Mouse (Mus musculus): Measurements from ENCODE around the gene Dgki. TPM values are rescaled to one million over a fixed set of nuclear protein-coding genes. Genes with fewer than 3 reads are reported as not detected.

Gene Dgki
- polyA plus RNA-seq, 1 experiment from 2014 or later = 1.0 TPM

DNA sequence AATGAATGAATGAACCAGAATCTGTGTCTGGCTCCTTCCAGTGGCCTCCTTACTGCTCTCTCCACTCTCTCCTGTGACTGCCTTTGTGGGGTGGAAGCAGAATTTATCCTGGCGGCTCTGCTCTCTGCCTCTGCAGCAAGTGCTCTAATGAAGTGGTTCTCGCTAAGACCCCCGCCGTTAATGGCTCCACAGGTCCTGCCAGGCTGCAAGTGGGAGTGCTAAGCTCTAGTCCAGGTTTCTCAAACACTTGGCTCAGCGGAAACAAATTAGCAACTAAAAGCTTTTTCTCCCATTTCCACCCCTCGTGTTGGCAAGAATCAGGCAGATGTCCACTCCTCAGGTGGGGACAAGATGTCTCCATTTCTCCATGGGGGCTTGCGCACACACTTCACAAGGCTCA is 28.7 kb upstream of the Dgki start:
- no peak overlapping the region for H3K4me3 ChIP-seq (ENCODE audit: low read depth, low read length)
- no peak overlapping the region for H3K9ac ChIP-seq (ENCODE audit: low read depth, low read length)
- DNase-seq (ENCODE audit: low spot score) (no peak), ATAC-seq (ENCODE audit: low read depth) (no peak)
- peaks cover 32% of the 10 kb centered on the region for H3K36me3 ChIP-seq (ENCODE audit: control insufficient read depth, insufficient read depth, low read length)
- no peak overlapping the region for H3K27ac ChIP-seq (replicated peaks; ENCODE audit: low read depth, low read length)
- 56% methylated on average over 7 of the region's 7 CpGs for WGBS
- no peaks in the 10 kb centered on the region for H3K9me3 ChIP-seq (ENCODE audit: control insufficient read depth, low read length)
- no peak overlapping the region for H3K4me2 ChIP-seq (ENCODE audit: low read depth, low read length)
- no peaks in the 10 kb centered on the region for H3K27me3 ChIP-seq (replicated peaks; ENCODE audit: control insufficient read depth, insufficient read depth, low read length)
- peaks cover 9% of the 10 kb centered on the region; the same call in 1 of the 2 replicates for H3K4me1 ChIP-seq (ENCODE audit: control insufficient read depth, insufficient read depth, low read length)

DNA sequence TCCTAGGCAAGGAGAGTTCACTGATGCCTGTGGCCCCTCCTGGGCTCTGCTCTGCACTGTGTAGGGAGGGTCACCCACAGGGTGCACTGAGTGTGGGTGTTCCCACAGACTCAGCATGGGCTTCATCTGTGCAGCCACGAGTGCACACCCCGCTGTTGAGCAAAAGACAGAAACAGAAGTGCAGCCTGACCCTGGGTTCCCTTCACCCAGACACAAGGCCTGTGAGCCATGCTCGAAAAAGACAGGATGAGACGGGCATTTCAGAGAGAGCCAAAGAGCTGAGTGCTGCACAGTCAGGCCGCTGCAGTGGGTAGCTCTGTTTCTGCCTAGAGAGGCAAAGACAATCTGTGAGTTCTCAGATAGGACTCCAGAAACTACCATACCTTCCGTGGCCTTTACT is 27.5 kb upstream of the Dgki start:
- WGBS = 60% methylated on average over 6 of the region's 6 CpGs
- ATAC-seq (ENCODE audit: low read depth) = no peak
- Histone ChIP-seq H3K9me3 (ENCODE audit: control insufficient read depth, low read length) (no peaks in the 10 kb centered on the region), H3K9ac (ENCODE audit: low read depth, low read length) (no peak overlapping the region), H3K27me3 (replicated peaks; ENCODE audit: control insufficient read depth, insufficient read depth, low read length) (no peaks in the 10 kb centered on the region), H3K4me1 (ENCODE audit: control insufficient read depth, insufficient read depth, low read length) (peaks cover 9% of the 10 kb centered on the region; the same call in 1 of the 2 replicates), H3K27ac (replicated peaks; ENCODE audit: low read depth, low read length) (no peak overlapping the region; the same call in 1 of the 2 replicates), H3K4me3 (ENCODE audit: low read depth, low read length) (no peak overlapping the region), H3K36me3 (ENCODE audit: control insufficient read depth, insufficient read depth, low read length) (peaks cover 21% of the 10 kb centered on the region), H3K4me2 (ENCODE audit: low read depth, low read length) (no peak overlapping the region)
- DNase-seq (ENCODE audit: low spot score) = no peak

DNA sequence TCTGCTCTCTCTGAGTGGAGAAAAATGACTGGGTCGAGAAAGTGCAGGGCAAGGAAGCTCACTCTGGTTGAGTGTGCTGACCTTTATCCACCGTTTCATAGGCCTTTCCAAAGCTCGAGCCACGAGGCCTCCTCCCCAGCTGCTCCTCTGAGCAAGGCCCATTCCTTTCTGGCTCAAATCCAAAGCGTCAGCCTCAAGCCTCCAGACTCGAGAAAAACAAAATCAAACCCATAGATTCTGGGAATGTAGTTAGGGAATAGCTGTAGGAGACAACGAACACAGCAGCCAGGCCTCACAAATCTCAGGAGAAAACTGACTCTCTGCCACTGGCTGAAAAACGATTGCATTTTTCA is 26.6 kb upstream of the Dgki start:
- peaks cover 9% of the 10 kb centered on the region; the same call in 1 of the 2 replicates for H3K4me1 ChIP-seq (ENCODE audit: control insufficient read depth, insufficient read depth, low read length)

DNA sequence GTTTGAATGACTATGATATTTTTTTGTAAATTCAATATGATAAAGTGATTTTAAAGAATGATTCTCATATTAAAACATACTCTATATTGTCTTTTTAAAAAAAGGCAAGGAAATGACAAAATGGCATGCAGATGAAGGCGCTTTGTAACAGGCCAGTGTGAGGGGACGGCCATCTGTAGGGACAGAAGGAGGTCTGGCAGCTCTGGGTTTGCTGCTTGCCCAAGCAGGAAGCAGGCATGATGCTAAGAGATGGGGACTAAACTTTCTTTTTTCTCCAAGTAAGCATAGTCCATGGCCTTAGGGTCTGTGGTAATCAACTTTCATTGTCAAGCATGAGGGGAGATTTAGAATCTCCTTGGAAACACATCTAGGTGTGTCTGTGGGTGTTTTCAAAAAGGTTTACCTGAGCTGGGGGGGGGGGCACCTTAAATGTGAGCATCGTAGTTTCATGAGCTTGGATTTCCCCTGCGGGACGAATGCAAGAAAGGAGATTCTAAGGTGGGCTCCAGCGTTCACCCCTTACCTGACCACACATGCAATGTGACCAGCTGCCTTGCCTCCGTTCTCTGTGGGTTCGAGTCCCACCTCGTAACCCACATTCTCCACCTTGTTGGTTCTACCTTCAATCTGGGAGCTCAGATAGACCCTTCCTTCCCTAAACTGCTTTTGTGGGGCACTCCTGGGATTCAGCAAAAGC is 26.1 kb upstream of the Dgki start:
- no peak overlapping the region for H3K4me2 ChIP-seq (ENCODE audit: low read depth, low read length)
- no peak overlapping the region; the same call in 1 of the 2 replicates for H3K9ac ChIP-seq (ENCODE audit: low read depth, low read length)
- no peak for DNase-seq (ENCODE audit: low spot score)
- ATAC-seq (ENCODE audit: low read depth) = no peak
- H3K36me3 ChIP-seq (ENCODE audit: control insufficient read depth, insufficient read depth, low read length) = peaks cover 7% of the 10 kb centered on the region; the same call in 1 of the 2 replicates
- no peaks in the 10 kb centered on the region for H3K27me3 ChIP-seq (replicated peaks; ENCODE audit: control insufficient read depth, insufficient read depth, low read length)
- WGBS = 96% methylated on average over 9 of the region's 9 CpGs
- H3K9me3 ChIP-seq (ENCODE audit: control insufficient read depth, low read length) = no peaks in the 10 kb centered on the region
- peaks cover 9% of the 10 kb centered on the region; the same call in 1 of the 2 replicates for H3K4me1 ChIP-seq (ENCODE audit: control insufficient read depth, insufficient read depth, low read length)
- no peak overlapping the region for H3K4me3 ChIP-seq (ENCODE audit: low read depth, low read length)
- H3K27ac ChIP-seq (replicated peaks; ENCODE audit: low read depth, low read length) = peak overlapping the region; percentile 41

More for the DNA sequence above, 26.6 kb upstream of the Dgki start:
- ATAC-seq (ENCODE audit: low read depth) (no peak), DNase-seq (ENCODE audit: low spot score) (peak; percentile 87)
- Histone ChIP-seq H3K36me3 (ENCODE audit: control insufficient read depth, insufficient read depth, low read length) (peaks cover 12% of the 10 kb centered on the region), H3K27me3 (replicated peaks; ENCODE audit: control insufficient read depth, insufficient read depth, low read length) (no peaks in the 10 kb centered on the region), H3K4me2 (ENCODE audit: low read depth, low read length) (no peak overlapping the region), H3K9ac (ENCODE audit: low read depth, low read length) (no peak overlapping the region; the same call in 1 of the 2 replicates), H3K4me3 (ENCODE audit: low read depth, low read length) (no peak overlapping the region), H3K9me3 (ENCODE audit: control insufficient read depth, low read length) (no peaks in the 10 kb centered on the region), H3K27ac (replicated peaks; ENCODE audit: low read depth, low read length) (peak overlapping the region; percentile 41)
- 22% methylated on average over 8 of the region's 8 CpGs for WGBS

DNA sequence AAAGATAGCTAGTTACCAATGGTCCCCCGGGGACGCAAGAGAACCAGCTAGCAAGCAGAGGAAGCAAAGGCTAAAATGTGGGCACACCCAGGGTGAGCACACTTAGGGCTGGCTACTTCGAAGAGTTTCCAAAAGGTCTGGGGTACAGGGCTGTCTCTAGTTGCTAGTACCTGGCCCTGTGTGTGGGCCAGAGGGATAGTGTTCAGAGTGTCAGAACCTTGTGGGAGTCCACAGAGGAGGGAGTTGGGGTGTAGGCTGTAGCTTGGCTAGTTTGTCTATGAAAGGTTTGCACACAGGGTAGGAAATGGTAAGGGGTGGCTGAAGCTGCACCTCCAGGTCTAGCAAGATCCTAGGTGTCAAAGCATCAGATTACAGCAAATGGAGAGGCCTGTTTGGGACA is 25.1 kb upstream of the Dgki start:
- no peaks in the 10 kb centered on the region for H3K27me3 ChIP-seq (replicated peaks; ENCODE audit: control insufficient read depth, insufficient read depth, low read length)
- peaks cover 9% of the 10 kb centered on the region; the same call in 1 of the 2 replicates for H3K4me1 ChIP-seq (ENCODE audit: control insufficient read depth, insufficient read depth, low read length)
- H3K4me3 ChIP-seq (ENCODE audit: low read depth, low read length) = no peak overlapping the region
- H3K9me3 ChIP-seq (ENCODE audit: control insufficient read depth, low read length) = no peaks in the 10 kb centered on the region
- no peak overlapping the region for H3K4me2 ChIP-seq (ENCODE audit: low read depth, low read length)
- no peak overlapping the region for H3K27ac ChIP-seq (replicated peaks; ENCODE audit: low read depth, low read length)
- peaks cover 6% of the 10 kb centered on the region; the same call in 1 of the 2 replicates for H3K36me3 ChIP-seq (ENCODE audit: control insufficient read depth, insufficient read depth, low read length)
- DNase-seq (ENCODE audit: low spot score) (no peak), ATAC-seq (ENCODE audit: low read depth) (no peak)
- 78% methylated on average over 3 of the region's 3 CpGs for WGBS
- no peak overlapping the region for H3K9ac ChIP-seq (ENCODE audit: low read depth, low read length)

DNA sequence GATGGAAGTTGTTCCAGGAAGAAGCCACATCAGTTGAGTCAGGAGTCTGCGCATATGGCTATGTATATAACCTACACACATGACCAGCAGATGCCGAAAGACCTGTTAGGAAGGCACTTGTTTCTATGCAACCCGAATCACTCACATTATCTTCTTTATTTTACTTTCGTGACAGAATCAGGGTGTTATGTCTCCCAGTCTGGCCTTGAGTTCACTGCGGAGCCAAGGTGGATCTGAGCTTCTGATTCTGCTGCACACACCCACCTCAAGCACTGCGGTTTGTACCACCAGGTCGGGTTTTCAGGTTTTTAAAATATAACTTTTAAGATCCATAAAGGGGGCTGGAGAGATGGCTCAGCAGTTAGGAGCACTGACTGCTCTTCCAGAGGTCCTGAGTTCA is 22.7 kb upstream of the Dgki start:
- H3K4me2 ChIP-seq (ENCODE audit: low read depth, low read length) = no peak overlapping the region
- ATAC-seq (ENCODE audit: low read depth) (no peak), DNase-seq (ENCODE audit: low spot score) (no peak)
- H3K9me3 ChIP-seq (ENCODE audit: control insufficient read depth, low read length) = no peaks in the 10 kb centered on the region
- H3K4me3 ChIP-seq (ENCODE audit: low read depth, low read length) = no peak overlapping the region
- H3K27ac ChIP-seq (replicated peaks; ENCODE audit: low read depth, low read length) = no peak overlapping the region
- 89% methylated on average over 7 of the region's 7 CpGs for WGBS
- peaks cover 9% of the 10 kb centered on the region; the same call in 1 of the 2 replicates for H3K4me1 ChIP-seq (ENCODE audit: control insufficient read depth, insufficient read depth, low read length)
- no peaks in the 10 kb centered on the region for H3K27me3 ChIP-seq (replicated peaks; ENCODE audit: control insufficient read depth, insufficient read depth, low read length)
- no peak overlapping the region for H3K9ac ChIP-seq (ENCODE audit: low read depth, low read length)
- no peaks in the 10 kb centered on the region for H3K36me3 ChIP-seq (ENCODE audit: control insufficient read depth, insufficient read depth, low read length)

DNA sequence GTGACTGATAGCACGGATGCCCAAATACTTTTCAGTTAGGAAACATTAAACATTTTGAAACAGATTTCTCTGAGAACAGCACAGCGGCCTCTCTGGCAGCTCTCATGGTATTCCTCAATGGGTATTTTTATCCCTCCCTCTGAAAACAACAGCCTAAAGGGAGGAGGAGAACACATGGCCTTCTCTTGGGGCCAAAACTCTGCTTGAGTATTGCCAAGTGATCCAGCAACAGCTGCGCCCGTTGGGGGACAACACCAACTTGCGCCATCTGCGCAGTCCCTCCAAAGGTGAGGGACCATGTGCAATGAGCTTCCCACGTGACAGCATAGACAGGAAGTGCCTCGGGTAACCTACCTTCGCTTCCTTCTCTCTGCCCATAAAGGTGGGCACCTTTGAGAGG is 22.1 kb upstream of the Dgki start:
- ATAC-seq (ENCODE audit: low read depth) = no peak
- no peaks in the 10 kb centered on the region for H3K36me3 ChIP-seq (ENCODE audit: control insufficient read depth, insufficient read depth, low read length)
- DNase-seq (ENCODE audit: low spot score) = no peak

DNA sequence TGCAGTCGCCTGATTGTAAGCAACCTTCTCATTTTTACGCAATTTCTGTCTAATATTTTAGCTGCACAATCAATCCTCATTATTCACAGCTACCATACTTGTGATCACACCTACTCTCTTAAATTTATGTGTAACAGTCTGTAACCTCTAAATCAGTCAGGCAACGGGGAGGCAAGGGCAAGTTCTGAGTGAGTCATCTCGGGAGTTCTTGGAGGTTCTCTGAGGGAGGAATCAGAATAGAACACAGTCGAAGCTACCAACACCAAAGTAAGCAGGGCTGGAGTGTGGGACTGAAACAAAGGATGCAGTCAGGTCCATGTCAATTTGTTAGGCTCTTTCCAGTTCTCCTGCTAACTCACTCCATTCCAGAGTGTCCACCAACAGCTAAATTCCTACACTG is 17.9 kb upstream of the Dgki start:
- no peak for ATAC-seq (ENCODE audit: low read depth)
- Histone ChIP-seq H3K36me3 (ENCODE audit: control insufficient read depth, insufficient read depth, low read length) (no peaks in the 10 kb centered on the region), H3K9me3 (ENCODE audit: control insufficient read depth, low read length) (no peaks in the 10 kb centered on the region), H3K27ac (replicated peaks; ENCODE audit: low read depth, low read length) (no peak overlapping the region), H3K27me3 (replicated peaks; ENCODE audit: control insufficient read depth, insufficient read depth, low read length) (no peaks in the 10 kb centered on the region), H3K4me2 (ENCODE audit: low read depth, low read length) (no peak overlapping the region), H3K9ac (ENCODE audit: low read depth, low read length) (no peak overlapping the region), H3K4me3 (ENCODE audit: low read depth, low read length) (no peak overlapping the region), H3K4me1 (ENCODE audit: control insufficient read depth, insufficient read depth, low read length) (no peaks in the 10 kb centered on the region)
- DNase-seq (ENCODE audit: low spot score) = no peak
- WGBS = 77% methylated on average over 5 of the region's 5 CpGs

More for the DNA sequence above, 22.1 kb upstream of the Dgki start:
- no peaks in the 10 kb centered on the region for H3K27me3 ChIP-seq (replicated peaks; ENCODE audit: control insufficient read depth, insufficient read depth, low read length)
- 90% methylated on average over 9 of the region's 9 CpGs for WGBS
- H3K9me3 ChIP-seq (ENCODE audit: control insufficient read depth, low read length) = no peaks in the 10 kb centered on the region
- no peak overlapping the region for H3K4me3 ChIP-seq (ENCODE audit: low read depth, low read length)
- no peak overlapping the region for H3K4me2 ChIP-seq (ENCODE audit: low read depth, low read length)
- peaks cover 9% of the 10 kb centered on the region; the same call in 1 of the 2 replicates for H3K4me1 ChIP-seq (ENCODE audit: control insufficient read depth, insufficient read depth, low read length)
- no peak overlapping the region for H3K27ac ChIP-seq (replicated peaks; ENCODE audit: low read depth, low read length)
- no peak overlapping the region for H3K9ac ChIP-seq (ENCODE audit: low read depth, low read length)

DNA sequence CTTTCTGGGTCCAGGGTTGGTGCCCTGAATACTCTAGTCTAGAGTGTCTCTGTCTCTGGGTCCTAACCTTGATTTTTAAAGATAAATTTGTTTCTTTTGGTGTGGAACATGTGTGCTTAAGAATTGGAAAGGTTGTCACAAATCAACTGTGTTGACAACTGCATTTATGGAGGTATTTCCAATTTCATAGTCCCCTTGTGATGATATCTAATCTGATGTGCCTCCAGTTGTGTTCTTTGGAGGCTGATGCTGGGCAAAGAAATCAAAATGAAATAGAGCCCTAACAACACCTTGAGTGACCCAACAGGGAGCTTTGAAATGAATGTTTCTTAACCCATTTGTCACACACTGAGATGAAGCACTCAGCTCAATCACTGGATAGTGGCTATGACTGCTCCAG is 15.5 kb upstream of the Dgki start:
- no peak overlapping the region for H3K9ac ChIP-seq (ENCODE audit: low read depth, low read length)
- no peak overlapping the region for H3K4me3 ChIP-seq (ENCODE audit: low read depth, low read length)
- no peak for ATAC-seq (ENCODE audit: low read depth)
- H3K27ac ChIP-seq (replicated peaks; ENCODE audit: low read depth, low read length) = no peak overlapping the region
- no peaks in the 10 kb centered on the region for H3K27me3 ChIP-seq (replicated peaks; ENCODE audit: control insufficient read depth, insufficient read depth, low read length)
- no peak overlapping the region for H3K4me2 ChIP-seq (ENCODE audit: low read depth, low read length)
- H3K9me3 ChIP-seq (ENCODE audit: control insufficient read depth, low read length) = no peaks in the 10 kb centered on the region
- DNase-seq (ENCODE audit: low spot score) = no peak
- no peaks in the 10 kb centered on the region for H3K36me3 ChIP-seq (ENCODE audit: control insufficient read depth, insufficient read depth, low read length)
- H3K4me1 ChIP-seq (ENCODE audit: control insufficient read depth, insufficient read depth, low read length) = no peaks in the 10 kb centered on the region
